Mouse (Mus musculus) kidney, adult 2 months (tissue): ENCODE measurements around the gene Cnih3.

Source experiments
- CTCF ChIP-seq: fragments of 200-500 bp; conservative IDR thresholded peaks from 2 replicates; pipeline ENCODE4 v1.5.1; 2011; ENCODE audit warnings: low read depth, mild to moderate bottlenecking, control low read depth, low read length, moderate library complexity, mixed read lengths; ENCODE audit not compliant: insufficient read depth, insufficient read length
- POLR2A ChIP-seq: fragments of 200-500 bp; IDR thresholded peaks from one replicate; pipeline ENCODE4 v1.6.1; 2011; ENCODE audit warnings: low read depth, low read length, control low read depth

DNA sequence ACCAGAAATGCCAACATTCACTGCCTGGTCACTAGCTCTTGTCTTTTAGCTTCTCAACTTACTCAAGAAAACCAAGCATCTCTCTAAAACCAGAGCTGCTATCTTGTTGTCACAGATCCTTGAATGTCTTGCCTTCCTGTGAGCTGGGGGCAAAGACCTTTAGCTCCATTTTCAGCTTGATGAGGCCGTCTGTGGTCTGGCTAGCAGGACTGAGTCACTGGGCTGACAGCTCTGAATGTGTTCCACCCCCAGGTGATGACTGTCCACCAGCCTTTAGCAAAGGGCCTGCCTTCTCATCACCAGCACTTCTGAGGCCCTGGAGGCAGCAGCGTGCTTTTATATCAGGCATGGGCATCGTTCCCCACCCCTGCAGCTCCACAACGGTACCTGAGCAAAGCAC lies 18.8 kb downstream of the Cnih3 start:
- TF ChIP-seq CTCF (no peak), POLR2A (no peak)
